Mouse (Mus musculus) heart, postnatal 0 days (tissue): Measurements from ENCODE around the gene Hmgb1. TPM values are rescaled to one million over a fixed set of nuclear protein-coding genes. Genes with fewer than 3 reads are reported as not detected.
A peak's percentile ranks its signal among the peaks of the same experiment; 100 is the strongest.

Source experiments
- ATAC-seq: fragments of 200-750 bp; cut with Nextera tagmentation; 2 replicates; pipeline ENCODE4 v1.8.0; 2017; ENCODE audit warnings: low read depth, moderate number of reproducible peaks, moderate library complexity; ENCODE audit not compliant: insufficient read depth
- DNase-seq: peaks from one replicate; pipeline ENCODE4 v3.0.0-alpha.2; 2016; ENCODE audit warnings: low spot score
- H3K27ac ChIP-seq: fragments of 300-500 bp; sonication (generic); 2 replicates; pipeline ENCODE4 v1.5.1; 2014; ENCODE audit warnings: low read depth, mild to moderate bottlenecking
- H3K27me3 ChIP-seq: fragments of 300-500 bp; sonication (generic); 2 replicates; pipeline ENCODE4 v1.6.1; 2014; ENCODE audit warnings: low read length, mixed read lengths; ENCODE audit not compliant: control insufficient read depth, insufficient read depth
- H3K36me3 ChIP-seq: fragments of 300-500 bp; sonication (generic); replicated peaks from 2 replicates; pipeline ENCODE4 v1.6.1; 2014; ENCODE audit warnings: low read length, mixed read lengths; ENCODE audit not compliant: control insufficient read depth, insufficient read depth
- H3K4me1 ChIP-seq: fragments of 300-500 bp; sonication (generic); 2 replicates; pipeline ENCODE4 v1.6.1; 2014; ENCODE audit warnings: antibody characterized with exemption; ENCODE audit not compliant: control insufficient read depth, insufficient read depth
- H3K4me2 ChIP-seq: fragments of 300-500 bp; sonication (generic); 2 replicates; pipeline ENCODE4 v1.6.1; 2014; ENCODE audit warnings: low read depth, mild to moderate bottlenecking, low read length, moderate library complexity
- H3K4me3 ChIP-seq: fragments of 300-500 bp; sonication (generic); 2 replicates; pipeline ENCODE4 v1.5.1; 2014; ENCODE audit warnings: low read depth, low read length
- H3K9ac ChIP-seq: fragments of 300-500 bp; sonication (generic); replicated peaks from 2 replicates; pipeline ENCODE4 v1.6.1; 2014; ENCODE audit warnings: low read depth, low read length, mixed read lengths
- H3K9me3 ChIP-seq: fragments of 300-500 bp; sonication (generic); replicated peaks from 2 replicates; pipeline ENCODE4 v1.6.1; 2016; ENCODE audit warnings: low read length; ENCODE audit not compliant: control insufficient read depth
- CTCF ChIP-seq: IDR thresholded peaks from 2 replicates; pipeline ENCODE4 v1.5.1; 2016; ENCODE audit warnings: antibody characterized with exemption, control low read depth, low read depth
- EP300 ChIP-seq: IDR thresholded peaks from 2 replicates; pipeline ENCODE4 v1.6.1; 2016; ENCODE audit warnings: antibody characterized with exemption, low read depth
- WGBS: fragments of 180-500 bp; shearing (Covaris S2); extraction: QIAGEN DNeasy Blood & Tissue Kit; methylation state at CpG from one replicate; pipeline ENCODE4 v1.1.7; 2014; 5-methylcytosine and 5-hydroxymethylcytosine counted together
- polyA plus RNA-seq: library from polyadenylated mRNA; unstranded; fragments of >200 nt; fragmentation: Nextera tagmentation; extraction: Ambion mirVana; gene quantifications from 2 replicates; pipeline ENCODE4 v1.2.1, GENCODE M21; 2015
- total RNA-seq: library from RNA; depleted of rRNA; stranded (reverse); fragments of >200 nt; gene quantifications from 2 replicates; pipeline ENCODE4 v1.2.3, GENCODE M21; 2014; ENCODE audit warnings: low replicate concordance; rRNA removed

The Hmgb1 gene
- total RNA-seq: 107 and 193 TPM in 2 replicates
- 495 and 540 TPM in 2 replicates for polyA plus RNA-seq

GRCm38 (mm10) chr5:149184104-149184843 lies at the start of gene Hmgb1, which contains the start of gene Uspl1:
Gene Hmgb1 (minus strand): TSS chr5:149184489.
Gene Uspl1 (plus strand): TSS chr5:149184350.
- Histone ChIP-seq H3K4me3 (peak within 1 kb of the TSS; percentile 87), H3K4me1 (peaks cover 10% of the 10 kb centered on the region), H3K27me3 (no peaks in the 10 kb centered on the region), H3K36me3 (peaks cover 5% of the 10 kb centered on the region), H3K27ac (peak within 1 kb of the TSS; percentile 99), H3K9ac (peak within 1 kb of the TSS; percentile 80), H3K4me2 (peak within 1 kb of the TSS; percentile 71), H3K9me3 (no peaks in the 10 kb centered on the region)
- DNase-seq (peak; percentile 97), ATAC-seq (peak; percentile 98)
- WGBS: under 1% methylated on average over 46 of the region's 59 CpGs
- TF ChIP-seq EP300 (peak; percentile 75), CTCF (no peak)

GRCm38 (mm10) chr5:149229619-149230339 lies 45.5 kb upstream of the Hmgb1 start:
- TF ChIP-seq EP300 (no peak), CTCF (no peak)
- Histone ChIP-seq H3K4me3 (peak overlapping the region; percentile 51), H3K27me3 (no peaks in the 10 kb centered on the region), H3K36me3 (no peaks in the 10 kb centered on the region), H3K4me2 (peak overlapping the region; percentile 63), H3K27ac (peak overlapping the region; percentile 91), H3K9ac (peak overlapping the region; percentile 57), H3K9me3 (no peaks in the 10 kb centered on the region; the same call in 1 of the 2 replicates), H3K4me1 (no peaks in the 10 kb centered on the region)
- WGBS: 76% methylated on average over 17 of the region's 18 CpGs
- DNase-seq (no peak), ATAC-seq (peak; percentile 34)

GRCm38 (mm10) chr5:149228700-149229618 lies 44.7 kb upstream of the Hmgb1 start:
- no peaks in the 10 kb centered on the region for H3K27me3 ChIP-seq
- TF ChIP-seq CTCF (no peak), EP300 (peak; percentile 91)
- H3K4me1 ChIP-seq: no peaks in the 10 kb centered on the region
- no peaks in the 10 kb centered on the region for H3K36me3 ChIP-seq
- H3K4me2 ChIP-seq: peak overlapping the region; percentile 63
- peak overlapping the region; percentile 57 for H3K9ac ChIP-seq
- DNase-seq: peak; percentile 97
- H3K27ac ChIP-seq: peak overlapping the region; percentile 91
- WGBS: 2% methylated on average over 55 of the region's 55 CpGs
- H3K9me3 ChIP-seq: no peaks in the 10 kb centered on the region; the same call in 1 of the 2 replicates
- peak; percentile 100 for ATAC-seq
- H3K4me3 ChIP-seq: peak overlapping the region; percentile 51

- ATAC-seq (no peak), DNase-seq (no peak)
- TF ChIP-seq CTCF (no peak), EP300 (no peak)
- Histone ChIP-seq H3K27ac (no peak overlapping the region), H3K36me3 (no peaks in the 10 kb centered on the region), H3K4me1 (no peaks in the 10 kb centered on the region), H3K9me3 (no peaks in the 10 kb centered on the region), H3K4me2 (no peak overlapping the region), H3K9ac (no peak overlapping the region), H3K27me3 (no peaks in the 10 kb centered on the region), H3K4me3 (no peak overlapping the region)
- 21% methylated on average over 7 of the region's 7 CpGs for WGBS
Measured at GRCm38 (mm10) chr5:149224666-149225065, 40.4 kb upstream of the Hmgb1 start.

GRCm38 (mm10) chr5:149221355-149221754 lies 37.1 kb upstream of the Hmgb1 start:
- Histone ChIP-seq H3K4me1 (no peaks in the 10 kb centered on the region), H3K9me3 (no peaks in the 10 kb centered on the region), H3K4me3 (no peak overlapping the region), H3K4me2 (no peak overlapping the region), H3K36me3 (peaks cover 4% of the 10 kb centered on the region; the same call in 1 of the 2 replicates), H3K27me3 (no peaks in the 10 kb centered on the region), H3K9ac (no peak overlapping the region), H3K27ac (no peak overlapping the region)
- no peak for DNase-seq
- TF ChIP-seq EP300 (no peak), CTCF (no peak)
- WGBS: 79% methylated on average over 4 of the region's 4 CpGs
- ATAC-seq: no peak
